Mouse (Mus musculus) megakaryocyte, embryonic 14.5 days (primary cell): ENCODE data around the gene Frrs1. TPM values are rescaled to one million over a fixed set of nuclear protein-coding genes. Genes with fewer than 3 reads are reported as not detected.
A peak's percentile ranks its signal among the peaks of the same experiment; 100 is the strongest.
"Not testable (repeated sequence)": the region's sequence is repeated elsewhere in the genome, so short reads cannot be mapped to it uniquely, and the experiment has no call there.

ENCODE experiments used
- H3K27me3 ChIP-seq: replicated peaks from 2 replicates; pipeline ENCODE3; 2012; ENCODE audit warnings: inconsistent platforms
- H3K36me3 ChIP-seq: replicated peaks from 2 replicates; pipeline ENCODE3; 2012; ENCODE audit warnings: low read length, inconsistent platforms, mixed read lengths
- H3K4me1 ChIP-seq: 2 replicates; pipeline ENCODE4 v1.6.1; 2012; ENCODE audit warnings: inconsistent platforms
- H3K4me3 ChIP-seq: replicated peaks from 2 replicates; pipeline ENCODE3; 2012; ENCODE audit warnings: moderate library complexity, mild to moderate bottlenecking, inconsistent platforms
- H3K9me3 ChIP-seq: 2 replicates; pipeline ENCODE4 v1.6.1; 2012; ENCODE audit warnings: inconsistent platforms
- FLI1 ChIP-seq: IDR thresholded peaks from 2 replicates; pipeline ENCODE4 v1.6.1; 2012; ENCODE audit warnings: low read length, inconsistent platforms, mixed read lengths
- GATA1 ChIP-seq: IDR thresholded peaks from 3 replicates; pipeline ENCODE4 v1.6.1; 2012; ENCODE audit warnings: mixed read lengths, low read length, inconsistent platforms, borderline replicate concordance
- polyA plus RNA-seq: library from polyadenylated mRNA; stranded (reverse); fragments of >175 nt; gene quantifications from 2 replicates; pipeline ENCODE4 v1.2.3, GENCODE M21; 2012; ENCODE audit warnings: low replicate concordance; ENCODE audit not compliant: insufficient read depth

Gene Frrs1
- polyA plus RNA-seq: 13.7 TPM in 1 of 2 replicates, not detected in the other

GRCm38 (mm10) chr3:116858941-116859685 is at the start of gene Frrs1:
Frrs1 (plus strand) TSS chr3:116859464.
- Histone ChIP-seq H3K27me3 (no peaks in the 10 kb centered on the region), H3K36me3 (no peaks in the 10 kb centered on the region), H3K4me3 (peak within 1 kb of the TSS; percentile 70), H3K9me3 (no peaks in the 10 kb centered on the region), H3K4me1 (peaks cover 53% of the 10 kb centered on the region)
- TF ChIP-seq FLI1 (no peak), GATA1 (no peak)

- H3K4me1 ChIP-seq: peaks cover 61% of the 10 kb centered on the region
- not testable (repeated sequence) for H3K4me3 ChIP-seq, H3K9me3 ChIP-seq, H3K27me3 ChIP-seq
- H3K36me3 ChIP-seq: peaks cover 24% of the 10 kb centered on the region
These were observed 48.9 kb upstream of the Frrs1 start for GRCm38 (mm10) chr3:116810351-116810750.

GRCm38 (mm10) chr3:116812946-116813345 is 46.3 kb upstream of the Frrs1 start:
- Histone ChIP-seq H3K36me3 (peaks cover 11% of the 10 kb centered on the region), H3K9me3 (no peaks in the 10 kb centered on the region), H3K4me1 (peaks cover 49% of the 10 kb centered on the region), H3K27me3 (no peaks in the 10 kb centered on the region), H3K4me3 (no peak overlapping the region)
- TF ChIP-seq FLI1 (no peak), GATA1 (no peak)

GRCm38 (mm10) chr3:116815305-116815797 is 43.9 kb upstream of the Frrs1 start:
- TF ChIP-seq FLI1 (no peak), GATA1 (no peak)
- H3K36me3 ChIP-seq: no peaks in the 10 kb centered on the region
- peaks cover 34% of the 10 kb centered on the region for H3K4me1 ChIP-seq
- H3K9me3 ChIP-seq: no peaks in the 10 kb centered on the region
- no peaks in the 10 kb centered on the region for H3K27me3 ChIP-seq
- no peak overlapping the region for H3K4me3 ChIP-seq

GRCm38 (mm10) chr3:116815916-116816315 is 43.3 kb upstream of the Frrs1 start:
- no peaks in the 10 kb centered on the region for H3K9me3 ChIP-seq
- no peaks in the 10 kb centered on the region for H3K27me3 ChIP-seq
- no peak for TF ChIP-seq FLI1
- H3K4me3 ChIP-seq: no peak overlapping the region
- H3K4me1 ChIP-seq: peaks cover 34% of the 10 kb centered on the region
- H3K36me3 ChIP-seq: no peaks in the 10 kb centered on the region

- H3K4me3 ChIP-seq: no peak overlapping the region
- no peaks in the 10 kb centered on the region for H3K27me3 ChIP-seq
- H3K4me1 ChIP-seq: peaks cover 27% of the 10 kb centered on the region
- no peaks in the 10 kb centered on the region for H3K36me3 ChIP-seq
- TF ChIP-seq GATA1 (no peak), FLI1 (no peak)
- no peaks in the 10 kb centered on the region for H3K9me3 ChIP-seq
These were observed 42.5 kb upstream of the Frrs1 start for GRCm38 (mm10) chr3:116816674-116817215.

GRCm38 (mm10) chr3:116817231-116817630 is 42.0 kb upstream of the Frrs1 start:
- Histone ChIP-seq H3K4me3 (no peak overlapping the region), H3K4me1 (peaks cover 22% of the 10 kb centered on the region), H3K36me3 (no peaks in the 10 kb centered on the region), H3K27me3 (no peaks in the 10 kb centered on the region), H3K9me3 (no peaks in the 10 kb centered on the region)
- TF ChIP-seq GATA1 (no peak), FLI1 (no peak)

- no peaks in the 10 kb centered on the region for H3K9me3 ChIP-seq
- no peaks in the 10 kb centered on the region for H3K36me3 ChIP-seq
- H3K4me3 ChIP-seq: no peak overlapping the region
- TF ChIP-seq GATA1 (no peak), FLI1 (no peak)
- H3K27me3 ChIP-seq: no peaks in the 10 kb centered on the region
- H3K4me1 ChIP-seq: peaks cover 3% of the 10 kb centered on the region; the same call in 1 of the 2 replicates
These were observed 32.6 kb upstream of the Frrs1 start for GRCm38 (mm10) chr3:116826471-116827215.

- TF ChIP-seq FLI1 (no peak), GATA1 (no peak)
- no peaks in the 10 kb centered on the region for H3K36me3 ChIP-seq
- no peaks in the 10 kb centered on the region for H3K27me3 ChIP-seq
- H3K4me1 ChIP-seq: peaks cover 14% of the 10 kb centered on the region
- H3K4me3 ChIP-seq: no peak overlapping the region
- H3K9me3 ChIP-seq: no peaks in the 10 kb centered on the region
These were observed 29.9 kb upstream of the Frrs1 start for GRCm38 (mm10) chr3:116829274-116829920.
